Mouse (Mus musculus) liver, adult 2 months (tissue): ENCODE data around the gene Peg3.

Experiments
- CTCF ChIP-seq: fragments of 200-500 bp; IDR thresholded peaks from 2 replicates; pipeline ENCODE4 v1.5.1; 2011; ENCODE audit warnings: low read depth, low read length, control low read depth
- POLR2A ChIP-seq: fragments of 200-500 bp; IDR thresholded peaks from 2 replicates; pipeline ENCODE4 v1.6.1; 2011; ENCODE audit warnings: low read length, control low read depth; ENCODE audit not compliant: insufficient read depth; ENCODE audit errors: extremely low read depth

DNA sequence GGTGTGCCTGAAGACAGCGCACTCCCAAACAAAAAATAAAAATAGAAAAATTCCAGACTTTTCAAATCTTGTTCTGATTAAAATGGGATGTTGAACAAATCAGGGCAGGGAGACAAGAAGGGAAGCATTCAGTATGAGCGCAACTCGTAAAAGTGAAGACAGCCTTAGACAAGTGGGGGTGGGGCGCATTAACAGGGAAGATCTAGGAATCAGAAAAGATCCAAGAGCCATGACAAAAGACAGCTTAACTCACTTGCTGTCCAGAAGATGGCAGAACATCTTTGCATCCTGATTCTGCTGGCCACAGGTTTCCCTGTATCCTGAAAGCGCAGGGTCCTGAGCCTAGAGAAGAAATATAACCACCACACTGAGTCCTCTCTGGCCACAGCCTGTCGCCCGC, 71.6 kb downstream of the Peg3 start:
- TF ChIP-seq CTCF (no peak), POLR2A (no peak)
